Mouse (Mus musculus) layer of hippocampus, adult 6 months (tissue): ENCODE results near the gene Nfatc3. TPM values are rescaled to one million over a fixed set of nuclear protein-coding genes. Genes with fewer than 3 reads are reported as not detected.

Experiments
- long read RNA-seq, 2 experiments: library from polyadenylated mRNA; unstranded; transcript quantifications; one replicate each; pipeline ENCODE4 v2.0.0; 2019 to 2020
- polyA plus RNA-seq: library from polyadenylated mRNA; unstranded; fragments of <200 nt; fragmentation: Nextera tagmentation; gene quantifications from 2 replicates; pipeline ENCODE4 v1.2.3, GENCODE M21; 2021

Gene Nfatc3
- 3.4 and 3.5 TPM in 2 replicates for polyA plus RNA-seq
- long read RNA-seq, experiment 1, partial matches to known transcripts: 0 of 4 reads
- long read RNA-seq, experiment 1, other reads (novel, unspliced or antisense): 4 of 4 reads
- long read RNA-seq, experiment 2, partial matches to known transcripts: 1 of 4 reads
- long read RNA-seq, experiment 2, other reads (novel, unspliced or antisense): 1 of 4 reads

DNA sequence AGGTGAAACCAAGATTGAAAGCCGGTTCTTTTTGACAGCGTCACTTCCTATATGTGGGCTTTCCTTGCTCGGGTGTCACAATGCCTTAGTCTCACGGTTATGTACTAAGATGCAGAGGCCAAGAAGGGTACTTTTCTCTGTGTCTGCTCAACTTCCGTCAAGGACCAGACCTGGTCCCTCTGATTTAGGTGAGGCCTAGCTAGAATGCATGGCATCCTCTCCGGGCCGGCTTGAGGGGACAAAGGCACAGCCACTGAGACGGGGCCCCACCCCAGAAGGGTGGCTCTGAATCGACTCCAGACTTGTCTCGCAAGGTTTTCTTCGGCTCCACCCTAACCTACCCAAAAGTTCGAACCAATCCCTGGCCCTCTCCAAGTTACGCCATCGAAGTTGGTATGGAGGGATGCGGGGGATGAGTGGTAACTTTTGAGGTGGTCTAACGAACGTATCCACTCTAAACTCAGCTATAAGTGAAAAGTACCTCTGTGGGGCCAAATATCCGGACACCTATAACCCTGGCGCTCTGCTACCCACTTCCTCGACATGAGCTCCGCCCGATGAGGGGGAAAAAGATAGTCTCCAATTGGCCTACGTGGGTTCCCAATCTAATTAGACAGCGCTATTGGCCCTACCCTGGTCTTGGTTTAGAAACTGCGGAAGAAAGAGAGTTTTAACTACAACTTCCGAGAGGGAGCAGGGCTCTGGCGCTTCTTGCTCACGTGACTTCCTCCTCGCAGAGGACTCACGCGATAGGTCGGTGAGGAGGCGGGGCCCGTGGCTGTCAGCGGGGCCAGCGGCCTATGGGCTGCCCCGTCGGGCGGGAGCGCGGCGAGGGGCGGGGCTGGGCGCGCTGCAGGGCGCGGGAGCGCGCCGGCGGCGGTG is at the start of gene Nfatc3:
Nfatc3 (plus strand) TSS at position 110 of the 882 bp plus-strand sequence.

DNA sequence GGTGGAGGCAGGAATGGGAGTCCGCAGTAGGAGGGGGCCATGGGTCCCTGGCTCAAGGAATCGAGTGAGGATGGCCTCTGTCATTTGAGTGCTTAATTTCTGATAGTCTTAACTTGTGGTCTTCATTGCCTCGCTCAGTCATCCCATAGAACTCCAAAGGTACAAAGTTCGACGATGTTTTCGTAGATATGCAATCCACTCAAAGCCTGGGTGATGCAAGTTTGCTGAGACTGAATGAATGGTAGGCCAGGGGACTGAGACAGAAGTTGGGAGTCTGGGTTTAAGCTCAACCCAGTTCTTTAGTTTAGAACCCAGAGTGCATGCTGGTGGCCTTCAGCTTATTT is 47.0 kb upstream of the Nfatc3 start, which contains the start of gene Ddx28:
Ddx28 (minus strand) TSS at position 240 of the 344 bp plus-strand sequence.

DNA sequence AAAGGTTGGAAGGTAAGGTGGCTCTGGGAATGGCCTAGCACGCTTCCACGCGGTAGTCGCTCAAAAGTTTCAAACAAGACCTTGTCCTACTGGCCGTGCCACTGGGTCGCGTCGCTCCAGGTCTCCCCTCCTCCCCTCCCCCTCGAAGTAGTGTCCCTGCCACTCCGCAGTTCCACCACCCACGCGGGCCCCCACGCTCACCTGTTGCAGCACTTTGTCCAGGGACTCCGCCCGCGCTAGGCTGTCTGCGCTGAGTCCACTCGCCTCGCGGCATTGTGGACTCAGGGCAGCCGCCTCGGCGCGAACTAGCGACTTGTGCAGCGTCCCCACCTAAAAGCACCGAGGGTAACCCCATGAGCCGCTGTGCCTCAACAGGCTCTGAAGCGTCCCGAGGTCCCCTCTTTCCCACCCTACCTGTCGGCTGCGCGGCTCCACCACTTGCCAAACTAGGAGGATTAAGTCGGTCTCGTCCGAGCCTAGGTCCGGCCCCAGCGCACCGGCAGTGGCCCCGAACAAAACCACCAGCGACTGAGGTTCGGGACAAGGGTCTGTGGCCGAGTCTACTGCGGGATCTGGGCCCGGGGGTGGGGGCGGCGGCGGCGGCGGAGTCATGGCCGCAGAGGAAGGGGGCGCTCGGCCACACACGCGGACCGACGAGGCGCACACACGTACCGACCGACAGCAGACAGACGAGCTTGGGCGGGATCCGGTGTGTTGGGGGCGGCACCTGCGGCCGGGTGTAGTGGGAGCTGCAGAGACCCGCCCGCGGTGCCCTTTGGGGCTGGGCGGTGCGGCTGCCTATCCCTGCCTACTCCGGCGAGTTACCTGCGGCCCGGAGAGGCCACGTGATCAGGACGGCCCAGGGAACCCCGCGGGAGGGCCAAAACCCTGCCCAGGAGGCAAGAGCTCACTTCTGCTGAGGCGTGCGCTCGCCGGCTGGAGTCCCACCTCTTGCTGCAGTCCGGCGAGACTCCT is 77.8 kb downstream of the Nfatc3 start, which contains the start of gene Esrp2:
Esrp2 (minus strand) TSS at position 819 of the 975 bp plus-strand sequence.

DNA sequence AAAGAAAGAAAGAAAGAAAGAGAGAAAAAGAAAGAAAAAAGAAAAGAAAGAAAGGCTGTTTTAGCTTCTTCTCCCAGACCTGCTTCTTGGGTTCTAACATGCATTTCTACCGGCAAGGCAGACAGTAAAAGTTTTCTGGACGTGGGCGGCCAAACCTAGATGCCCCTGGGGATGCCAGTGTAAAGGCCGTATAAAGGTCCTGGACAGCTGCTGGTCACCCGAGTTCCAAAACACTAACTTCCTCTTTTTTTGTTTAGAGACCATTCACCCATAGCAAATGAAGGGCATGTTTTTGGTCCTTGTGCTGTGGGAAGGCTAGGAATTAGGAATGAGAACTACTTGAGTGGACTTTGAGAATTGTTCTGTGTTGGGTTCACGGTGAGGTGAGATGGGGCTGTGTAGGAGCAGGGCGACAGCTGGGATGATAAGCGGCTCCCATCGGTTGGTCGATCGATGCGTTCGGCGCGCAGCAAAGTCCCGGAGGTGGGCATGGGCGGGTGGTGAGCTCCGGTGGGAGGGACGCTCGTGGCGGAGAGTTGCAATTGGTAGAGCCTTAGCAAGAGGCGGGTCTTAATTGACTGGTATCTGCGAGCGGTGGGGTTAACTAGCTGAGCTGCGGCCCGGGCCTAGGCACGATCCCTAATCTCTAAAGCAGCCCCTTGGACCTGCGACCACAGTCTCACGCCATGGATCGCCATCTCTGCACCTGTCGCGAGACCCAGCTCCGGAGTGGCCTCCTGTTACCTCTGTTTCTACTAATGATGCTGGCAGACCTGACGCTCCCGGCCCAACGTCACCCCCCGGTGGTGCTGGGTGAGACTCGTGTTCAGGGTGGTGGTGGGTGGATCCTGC is 91.4 kb downstream of the Nfatc3 start, which contains the start of gene Pla2g15:
Pla2g15 (plus strand) TSS at position 599 of the 852 bp plus-strand sequence.

DNA sequence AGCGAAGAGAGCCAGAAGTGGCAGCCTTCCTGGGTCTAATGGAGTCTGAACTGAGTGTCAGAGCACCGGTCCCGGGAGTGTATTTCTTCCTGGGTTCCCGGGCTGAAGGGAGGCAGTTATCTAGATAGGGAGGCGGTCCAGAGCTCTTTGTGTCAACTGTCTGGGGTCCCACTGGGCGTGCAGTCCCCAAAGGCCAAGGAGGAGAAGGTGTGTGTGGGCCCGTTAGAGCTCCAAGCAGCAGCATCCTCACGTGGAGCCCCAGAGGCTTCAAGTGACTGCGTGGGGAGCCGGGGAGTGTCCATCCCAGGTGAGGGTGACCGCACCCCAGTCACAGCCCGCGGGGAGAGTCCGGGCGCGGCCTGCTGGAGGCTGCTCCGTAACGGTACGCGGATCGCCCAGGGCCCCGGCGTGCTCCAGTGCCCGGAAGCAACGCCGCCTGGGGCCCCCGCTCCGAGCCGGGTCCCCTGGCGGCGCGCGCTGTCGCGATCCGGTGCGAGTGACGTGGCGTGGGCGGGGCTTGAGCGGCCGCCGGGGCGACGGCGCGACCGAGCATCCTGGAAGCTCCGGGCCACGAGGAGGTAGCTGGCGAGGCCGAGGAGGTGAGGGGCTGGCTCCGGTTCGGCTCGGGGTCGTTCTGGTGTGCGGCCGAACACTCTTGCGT is 109.8 kb downstream of the Nfatc3 start, which contains the start of gene Slc7a6:
Slc7a6 (plus strand) TSS at position 502 of the 661 bp plus-strand sequence.

Other genes starting within 250 kb of the Nfatc3 start
- gene Ranbp10, start 231.5 kb upstream of the Nfatc3 start, polyA plus RNA-seq: 3.1 TPM in 2 replicates
- gene Tsnaxip1, start 231.1 kb upstream of the Nfatc3 start, polyA plus RNA-seq: 0.36 and 0.59 TPM in 2 replicates
- gene Cenpt, start 205.6 kb upstream of the Nfatc3 start, polyA plus RNA-seq: 10.9 and 12.0 TPM in 2 replicates
- gene Thap11, start 203.7 kb upstream of the Nfatc3 start, polyA plus RNA-seq: 45.1 and 53.6 TPM in 2 replicates
- 144 and 150 TPM in 2 replicates for gene Nutf2, start 198.3 kb upstream of the Nfatc3 start, polyA plus RNA-seq
- gene Edc4, start 178.0 kb upstream of the Nfatc3 start, polyA plus RNA-seq: 19.7 and 20.7 TPM in 2 replicates
- gene Nrn1l, start 165.3 kb upstream of the Nfatc3 start, polyA plus RNA-seq: 3.4 and 3.6 TPM in 2 replicates
- gene Pskh1, start 158.4 kb upstream of the Nfatc3 start, polyA plus RNA-seq: 3.7 and 4.3 TPM in 2 replicates
- not detected in 2 replicates for gene Ctrl, start 125.0 kb upstream of the Nfatc3 start, polyA plus RNA-seq
- gene Psmb10, start 120.4 kb upstream of the Nfatc3 start, polyA plus RNA-seq: 132 and 140 TPM in 2 replicates
- gene Lcat, start 115.5 kb upstream of the Nfatc3 start, polyA plus RNA-seq: 27.6 and 35.6 TPM in 2 replicates
- gene Slc12a4, start 92.7 kb upstream of the Nfatc3 start, polyA plus RNA-seq: 11.5 and 14.0 TPM in 2 replicates
- gene Dpep3, start 79.4 kb upstream of the Nfatc3 start, polyA plus RNA-seq: not detected in 2 replicates
- 14.8 and 18.1 TPM in 2 replicates for gene Dus2, start 67.5 kb upstream of the Nfatc3 start, polyA plus RNA-seq
- not detected in 2 replicates for gene Dpep2nb, start 52.9 kb upstream of the Nfatc3 start, polyA plus RNA-seq
- 16.3 and 18.7 TPM in 2 replicates for gene Ddx28, start 47.0 kb upstream of the Nfatc3 start, polyA plus RNA-seq
- not detected in 2 replicates for gene Esrp2, start 78.1 kb downstream of the Nfatc3 start, polyA plus RNA-seq
- gene Pla2g15, start 91.6 kb downstream of the Nfatc3 start, polyA plus RNA-seq: 7.8 and 8.0 TPM in 2 replicates
- gene Slc7a6, start 110.0 kb downstream of the Nfatc3 start, polyA plus RNA-seq: 18.8 and 22.9 TPM in 2 replicates
- gene Slc7a6os, start 152.1 kb downstream of the Nfatc3 start, polyA plus RNA-seq: 7.5 and 7.6 TPM in 2 replicates
- 32.4 and 37.9 TPM in 2 replicates for gene Prmt7, start 152.1 kb downstream of the Nfatc3 start, polyA plus RNA-seq